ENCODE assay signal across 8 mouse cellular contexts in genomic region chr19:23135349-23136201, GRCm38 (mm10). TPM values are rescaled to one million over a fixed set of nuclear protein-coding genes. Genes with fewer than 3 reads are reported as not detected.
DNase-seq lines count a peak whose midpoint lies in the region; ATAC-seq lines count a peak whose summit lies in the region.

No protein-coding gene starts in this region.

- no peaks in the 10 kb centered on the region for H3K36me3 ChIP-seq in intestine, embryonic 14.5 days (ENCODE audit: control insufficient read depth, insufficient read depth, low read length)

- peak overlapping the region; percentile 27; the same call in 1 of the 2 replicates for H3K9ac ChIP-seq in intestine, embryonic 14.5 days (ENCODE audit: low read length)

- no peak overlapping the region for H3K27ac ChIP-seq in intestine, embryonic 14.5 days (ENCODE audit: low read depth)

- intact Hi-C loops in left cerebral cortex, postnatal 25 days (cut with DNase I) = loop anchor here (1.0 to 2.0 kb wide), 4 partner anchors 45 to 219 kb away; no protein-coding TSS in a partner anchor

- H3K4me3 ChIP-seq in intestine, embryonic 14.5 days (ENCODE audit: low read depth, low read length) = peak overlapping the region; percentile 31

- peak overlapping the region; percentile 91 for H3K4me2 ChIP-seq in intestine, embryonic 14.5 days (ENCODE audit: low read length)

- ATAC-seq in intestine, embryonic 14.5 days (replicated peaks; ENCODE audit: low FRiP score, low TSS enrichment, low read depth) = peak; percentile 59; the same call in 1 of the 2 replicates
- ATAC-seq in megakaryocyte-erythroid progenitor cell, adult 5-6 weeks (replicated peaks; ENCODE audit: low FRiP score, low TSS enrichment, poor library complexity, severe bottlenecking) = peak; percentile 56

- H3K27me3 ChIP-seq in intestine, embryonic 14.5 days (replicated peaks; ENCODE audit: control insufficient read depth, insufficient read depth, low read length) = peaks cover 41% of the 10 kb centered on the region

- no peaks in the 10 kb centered on the region for H3K9me3 ChIP-seq in intestine, embryonic 14.5 days (ENCODE audit: control insufficient read depth, low read length)

- H3K4me1 ChIP-seq in intestine, embryonic 14.5 days (replicated peaks; ENCODE audit: control insufficient read depth, insufficient read depth, low read length) = peaks cover 21% of the 10 kb centered on the region

- DNase-seq in adrenal gland, adult 18-20 months (ENCODE audit: low spot score in 2 of 2) = peak; percentile 79 to 83
- peak; percentile 81 for DNase-seq in embryo, embryonic 10.5 days (ENCODE audit: low spot score)
- DNase-seq in gastrocnemius, postnatal 25 days = peak; percentile 94
- DNase-seq in intestine, embryonic 14.5 days (ENCODE audit: low spot score) = peak; percentile 89
- peak; percentile 91 to 97 for DNase-seq in left cerebral cortex, postnatal 25 days (ENCODE audit: low spot score in 2 of 2)
- DNase-seq in right cerebral cortex, postnatal 14 days = peak; percentile 84
- DNase-seq in urinary bladder, postnatal 36 days (ENCODE audit: low spot score in 2 of 2) = peak; percentile 81 to 89

- under 1% methylated on average over 55 of the region's 55 CpGs for WGBS in intestine, embryonic 14.5 days

RNA-seq across cellular contexts. Expression of gene Klf9, which starts 5.5 kb away (rescaled TPM):
- total RNA-seq in adrenal gland, adult 18-20 months (2021) = 10 to 100 TPM; 63.4 to 82.4 TPM
- 100 to 1,000 TPM in 1 of 2 experiments, 10 to 100 TPM in 1; 98.1 to 101 TPM for total RNA-seq in gastrocnemius, postnatal 25 days (2021)
- polyA plus RNA-seq in intestine, embryonic 14.5 days (2014; fragmentation: Nextera tagmentation; extraction: Ambion mirVana) = 1.8 and 2.0 TPM in 2 replicates
- total RNA-seq in left cerebral cortex, postnatal 25 days (2021) = 100 to 1,000 TPM; 199 to 208 TPM
- total RNA-seq in megakaryocyte-erythroid progenitor cell, adult 5-6 weeks (2014; fragmentation: Nextera tagmentation) = 22.9 and 24.6 TPM in 2 replicates
- 19.9 and 25.0 TPM in 2 replicates for total RNA-seq in megakaryocyte-erythroid progenitor cell, adult 5-6 weeks (2017)
